Mouse (Mus musculus): ENCODE data around the gene Onecut1.
A peak's percentile ranks its signal among the peaks of the same experiment; 100 is the strongest.

The Onecut1 gene

DNA sequence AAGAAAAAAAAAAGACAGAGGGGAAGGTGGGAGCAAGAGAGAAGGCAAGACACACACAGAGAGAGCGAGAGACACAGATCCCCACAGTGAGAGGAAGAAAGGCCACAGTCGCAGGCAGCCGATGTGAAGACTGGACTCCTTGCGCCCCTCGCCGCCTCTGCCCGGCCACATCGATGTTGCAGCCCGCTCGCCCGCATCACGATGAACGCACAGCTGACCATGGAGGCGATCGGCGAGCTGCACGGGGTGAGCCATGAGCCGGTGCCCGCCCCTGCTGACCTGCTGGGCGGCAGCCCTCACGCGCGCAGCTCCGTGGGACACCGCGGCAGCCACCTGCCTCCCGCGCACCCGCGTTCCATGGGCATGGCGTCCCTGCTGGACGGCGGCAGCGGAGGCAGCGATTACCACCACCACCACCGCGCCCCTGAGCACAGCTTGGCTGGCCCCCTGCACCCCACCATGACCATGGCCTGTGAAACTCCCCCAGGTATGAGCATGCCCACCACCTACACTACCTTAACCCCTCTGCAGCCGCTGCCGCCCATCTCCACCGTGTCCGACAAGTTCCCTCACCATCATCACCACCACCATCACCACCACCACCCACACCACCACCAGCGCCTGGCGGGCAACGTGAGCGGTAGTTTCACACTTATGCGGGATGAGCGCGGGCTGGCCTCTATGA is 517 bp downstream of the Onecut1 start:
- DNase-seq: no peak

DNA sequence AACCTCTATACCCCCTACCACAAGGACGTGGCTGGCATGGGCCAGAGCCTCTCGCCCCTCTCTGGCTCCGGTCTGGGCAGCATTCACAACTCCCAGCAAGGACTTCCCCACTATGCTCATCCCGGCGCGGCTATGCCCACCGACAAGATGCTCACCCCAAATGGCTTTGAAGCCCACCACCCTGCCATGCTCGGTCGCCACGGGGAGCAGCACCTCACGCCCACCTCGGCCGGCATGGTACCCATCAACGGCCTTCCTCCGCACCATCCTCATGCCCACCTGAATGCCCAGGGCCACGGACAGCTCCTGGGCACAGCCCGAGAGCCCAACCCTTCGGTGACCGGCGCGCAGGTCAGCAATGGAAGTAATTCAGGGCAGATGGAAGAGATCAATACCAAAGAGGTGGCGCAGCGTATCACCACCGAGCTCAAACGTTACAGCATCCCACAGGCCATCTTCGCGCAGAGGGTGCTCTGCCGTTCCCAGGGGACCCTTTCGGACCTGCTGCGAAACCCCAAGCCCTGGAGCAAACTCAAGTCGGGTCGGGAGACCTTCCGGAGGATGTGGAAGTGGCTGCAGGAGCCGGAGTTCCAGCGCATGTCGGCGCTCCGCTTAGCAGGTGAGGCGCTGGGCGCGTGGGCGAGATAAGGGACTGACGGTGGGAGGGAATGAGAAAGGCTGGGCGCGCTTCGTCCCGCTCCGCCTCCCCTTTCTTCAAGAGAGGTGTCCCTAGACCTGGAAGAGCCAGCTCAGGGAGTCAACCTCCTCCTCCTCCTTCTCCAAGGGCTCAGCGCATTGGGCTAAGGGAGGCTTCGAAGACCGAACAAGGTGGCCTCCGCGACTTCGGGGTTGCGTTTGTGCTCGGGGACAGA is 1.3 kb downstream of the Onecut1 start:
- DNase-seq: no peak

DNA sequence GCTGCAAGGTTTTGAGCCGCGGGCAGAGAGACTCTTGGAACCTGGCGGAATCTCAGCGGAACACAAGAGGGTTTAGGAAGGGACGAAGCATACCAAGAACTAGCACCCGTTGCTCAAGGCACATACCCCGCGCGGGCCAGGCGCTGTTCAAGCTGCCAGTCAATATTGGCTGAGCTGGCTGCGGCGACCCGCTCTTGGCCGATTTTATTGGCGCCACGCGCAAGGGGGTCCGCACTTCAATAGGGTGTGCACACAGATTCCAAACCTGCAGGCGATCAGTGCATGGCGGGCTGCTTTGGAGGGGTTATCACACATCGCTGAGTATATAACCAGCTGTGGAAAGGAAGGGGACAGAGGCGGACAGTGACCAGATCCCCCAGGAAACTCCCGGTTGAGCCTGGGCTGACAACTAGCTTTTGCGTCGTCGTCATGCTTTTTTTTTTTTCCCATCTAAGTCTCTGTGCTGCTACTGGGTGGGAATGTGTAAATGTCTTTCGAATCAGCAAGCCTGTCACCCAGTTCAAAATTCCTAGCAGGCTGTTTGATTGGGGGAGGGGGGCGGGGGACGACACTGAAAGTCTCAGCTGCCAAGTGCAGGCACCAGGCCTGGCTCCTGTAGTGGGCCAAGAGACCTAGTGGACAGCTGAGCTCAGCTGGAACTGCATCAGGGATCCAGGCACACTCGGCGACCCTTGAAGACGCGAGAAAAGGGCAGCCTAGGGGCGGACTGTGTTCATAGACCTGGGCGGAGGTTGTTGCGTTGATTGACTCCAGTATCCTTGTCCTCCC is 2.1 kb downstream of the Onecut1 start:
- DNase-seq: no peak

DNA sequence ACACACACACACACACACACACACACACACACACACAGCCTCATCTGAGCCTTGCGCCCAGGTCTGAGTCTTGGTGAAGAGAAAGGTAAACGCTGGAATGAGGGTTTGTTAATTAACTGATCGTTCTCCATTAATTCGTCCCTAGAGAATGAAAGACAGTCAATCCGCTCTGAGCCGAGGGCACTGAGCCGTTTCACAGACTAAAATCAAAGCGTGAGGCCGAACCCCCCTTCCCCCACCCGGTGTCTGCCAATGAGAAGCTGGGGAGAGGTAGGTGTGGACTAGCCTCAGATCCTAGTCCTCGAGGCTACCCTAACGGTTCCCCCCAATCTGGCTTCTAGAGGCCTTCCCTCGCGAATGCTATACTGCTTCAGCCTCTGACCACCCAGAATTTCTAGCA is 2.8 kb downstream of the Onecut1 start:
- peak; percentile 35 for DNase-seq

DNA sequence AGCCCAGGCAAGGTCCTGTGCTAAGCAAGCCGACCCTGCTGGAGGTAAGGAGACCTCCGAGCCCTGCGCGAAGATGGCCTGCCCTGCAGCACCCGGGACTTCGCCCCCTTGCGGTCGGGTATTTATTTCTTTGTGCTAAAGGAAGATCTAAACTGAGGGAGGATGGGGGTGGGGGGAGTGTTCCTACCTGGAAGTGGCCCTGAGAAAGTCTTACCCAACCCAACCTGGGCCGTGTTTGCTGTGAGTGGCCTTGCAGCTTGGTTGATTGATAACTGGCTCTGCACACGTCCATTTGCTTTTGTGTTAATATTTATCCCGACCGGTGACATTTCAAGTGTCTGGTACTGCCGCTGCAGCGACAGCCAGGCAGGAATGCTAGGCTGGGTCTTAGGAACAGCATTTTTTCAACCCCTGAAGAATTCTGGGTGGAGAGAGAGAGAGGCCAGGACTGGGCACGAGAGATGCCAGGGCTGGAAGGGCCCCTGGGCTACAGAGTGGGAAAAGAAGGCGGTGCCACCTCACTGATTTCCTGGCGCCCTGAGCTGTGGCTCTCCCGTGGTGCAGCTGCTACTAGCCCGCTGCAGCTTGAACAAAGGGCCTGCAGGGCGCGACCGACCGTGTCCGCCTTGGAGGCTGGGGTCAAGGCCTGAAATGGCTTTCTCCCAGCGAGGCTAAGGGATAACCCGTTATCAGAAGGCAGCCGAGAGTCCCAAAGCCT is 5.0 kb downstream of the Onecut1 start:
- peak; percentile 65 for DNase-seq

DNA sequence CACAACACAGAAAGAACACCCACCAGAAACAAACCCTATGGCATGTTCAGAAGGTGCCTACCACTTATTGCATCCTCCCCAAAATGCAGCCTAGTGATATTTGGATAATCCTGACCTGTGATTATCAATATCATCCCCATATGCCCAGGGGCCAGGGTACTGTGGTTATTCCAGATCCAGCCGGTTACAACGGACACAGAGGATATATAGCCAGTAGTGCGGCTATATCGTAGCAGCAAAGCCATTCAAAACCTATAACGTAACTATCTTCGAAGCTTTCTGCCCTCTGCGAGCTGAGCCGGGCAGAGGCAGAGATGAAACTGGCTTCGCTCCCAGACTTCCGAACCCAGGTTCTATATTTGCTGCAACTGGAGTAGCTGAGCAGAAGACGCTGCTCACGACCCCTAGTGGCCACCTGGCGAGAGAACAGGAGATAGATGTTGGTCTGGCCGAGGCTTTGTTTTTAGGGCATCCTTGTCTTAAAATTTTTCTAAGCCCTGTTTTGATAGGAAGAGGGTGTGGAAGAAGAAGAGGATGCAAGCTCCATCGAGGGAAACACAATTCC is 6.0 kb downstream of the Onecut1 start:
- peak; percentile 52 for DNase-seq

DNA sequence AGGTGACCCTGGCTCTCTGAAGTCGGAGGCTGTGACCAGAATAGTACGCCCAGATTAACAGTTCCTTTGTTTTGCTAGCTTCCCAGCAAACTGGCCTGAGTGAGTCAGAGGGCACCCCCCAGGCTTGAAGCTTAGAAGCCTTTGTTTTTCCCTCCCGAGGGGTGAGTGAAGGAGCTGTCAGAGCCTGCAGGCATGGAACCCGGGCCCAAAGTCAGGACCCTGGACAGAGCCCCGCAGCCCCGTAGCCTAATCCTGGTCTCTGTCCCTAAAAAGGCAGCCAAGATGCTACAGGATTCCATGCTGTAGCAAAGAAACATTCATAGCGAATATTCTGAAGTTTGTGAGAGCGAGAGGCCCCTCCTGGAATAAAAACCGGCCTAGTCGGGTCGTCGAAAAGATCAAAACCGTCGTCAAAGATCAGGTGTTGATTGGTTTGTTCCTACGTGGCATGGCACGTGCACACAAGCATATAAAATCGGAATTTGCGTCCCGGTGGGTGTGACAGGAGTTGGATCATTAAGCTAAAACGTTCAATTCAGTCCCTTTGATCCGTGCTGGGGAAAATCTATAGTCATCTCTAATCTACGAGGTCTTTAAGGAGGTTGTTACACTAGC is 6.7 kb downstream of the Onecut1 start:
- DNase-seq: no peak

DNA sequence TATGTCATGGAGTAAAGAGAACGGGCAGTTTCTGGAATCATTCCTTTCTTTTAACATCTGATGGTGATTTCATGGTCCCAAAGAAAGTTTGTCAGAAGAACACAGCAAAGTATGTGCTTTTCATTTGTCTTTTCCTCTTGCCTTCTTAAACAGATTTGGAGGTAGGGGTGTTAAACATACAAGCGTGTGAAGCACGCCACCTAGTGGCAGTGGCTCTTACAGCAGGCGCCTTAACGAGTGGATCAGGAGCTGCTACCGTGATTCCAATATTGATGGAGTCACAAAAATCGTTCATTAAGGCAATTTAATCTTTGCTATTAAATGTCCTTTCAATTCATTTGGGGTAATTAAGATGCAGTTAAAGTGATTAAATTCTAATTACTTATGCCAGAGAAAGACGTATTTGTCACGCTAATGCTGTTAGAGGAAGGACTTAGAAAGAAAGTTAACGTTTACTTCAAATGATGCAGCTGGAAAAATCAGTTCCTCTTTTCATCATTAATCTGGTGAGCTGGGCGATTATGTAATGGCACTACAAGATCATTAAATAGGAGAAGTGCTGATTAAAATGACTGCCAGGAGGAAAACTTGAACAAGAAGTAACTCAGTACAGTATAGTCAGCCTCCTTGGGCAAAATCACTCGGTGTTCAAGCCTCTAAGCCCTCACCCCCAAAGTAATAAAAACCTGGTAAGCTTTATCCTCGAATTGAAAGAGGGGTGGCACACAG is 9.4 kb downstream of the Onecut1 start:
- peak; percentile 76 for DNase-seq

DNA sequence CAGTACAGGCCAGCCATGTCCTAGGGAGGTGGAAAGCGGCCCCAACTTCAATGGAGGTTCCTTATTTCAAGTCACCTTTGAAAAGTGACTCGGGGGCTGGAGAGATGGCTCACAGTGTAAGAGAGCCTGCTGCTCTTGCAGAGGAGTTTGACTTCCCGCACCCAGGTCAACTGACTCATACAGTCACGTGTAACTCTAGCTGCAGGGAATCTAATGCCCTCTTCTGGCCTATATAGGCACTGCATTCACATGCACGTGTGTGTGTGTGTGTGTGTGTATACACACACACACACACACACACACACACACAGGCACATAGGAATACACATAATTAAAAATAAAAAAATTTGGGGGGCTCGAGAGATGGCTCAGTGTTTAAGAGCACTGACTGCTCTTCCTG is 14.6 kb downstream of the Onecut1 start:
- DNase-seq: no peak

DNA sequence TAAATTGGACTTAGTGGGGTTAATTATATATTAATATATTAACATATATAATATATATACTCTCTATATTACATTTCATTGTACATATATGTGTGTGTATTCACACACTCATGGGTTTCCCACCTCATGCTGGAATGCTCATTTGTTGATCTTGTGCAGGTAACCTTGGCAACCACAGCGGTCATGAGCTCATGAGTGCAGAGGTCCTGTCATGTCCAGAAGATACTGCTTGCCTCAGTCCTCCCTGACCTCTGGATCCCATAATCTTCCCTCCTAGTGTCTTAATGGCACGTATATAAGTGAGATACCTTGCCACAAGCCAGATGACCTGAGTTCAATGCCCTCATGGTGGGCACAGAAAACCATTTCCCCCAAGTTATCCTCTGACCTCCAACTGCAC is 16.0 kb downstream of the Onecut1 start:
- DNase-seq: no peak

DNA sequence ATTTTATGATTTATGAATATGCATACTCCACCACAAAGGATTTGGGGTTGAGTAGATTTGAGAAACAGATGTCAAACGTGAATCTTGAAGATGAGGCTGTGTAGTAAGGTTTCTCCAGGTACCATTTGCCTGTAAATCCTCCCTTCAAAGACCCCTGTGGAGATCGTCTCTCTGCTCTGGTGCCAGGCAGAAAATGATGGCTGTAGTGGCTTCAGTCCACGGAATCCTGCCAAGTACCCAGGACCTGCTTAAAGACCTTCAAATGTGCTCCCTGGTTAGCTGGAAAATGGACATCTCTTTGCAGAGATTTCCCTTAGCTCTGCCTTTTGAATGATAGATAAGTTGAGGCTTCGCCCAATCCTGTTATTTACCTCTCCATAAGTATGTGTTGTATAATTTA is 26.1 kb downstream of the Onecut1 start:
- DNase-seq: no peak

DNA sequence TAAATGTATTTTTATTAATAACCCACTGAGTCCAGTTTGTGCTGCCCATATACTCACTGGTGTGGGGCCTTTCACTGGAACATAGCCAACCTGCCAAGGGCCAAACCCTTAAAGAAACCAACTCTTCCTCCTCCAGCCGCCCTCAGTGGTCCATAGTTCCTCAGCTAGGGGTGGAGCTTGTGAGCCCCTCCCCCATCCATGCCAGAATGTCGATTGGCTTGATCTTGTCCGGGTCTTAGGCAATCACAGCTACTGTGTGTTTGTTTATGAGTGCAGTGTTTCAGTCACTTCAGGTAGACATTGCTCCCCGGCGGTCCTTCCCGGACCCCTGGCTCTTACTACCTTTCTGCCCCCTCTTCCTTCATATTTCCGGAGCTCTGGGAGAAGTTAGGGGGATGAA is 35.0 kb downstream of the Onecut1 start:
- DNase-seq: no peak

DNA sequence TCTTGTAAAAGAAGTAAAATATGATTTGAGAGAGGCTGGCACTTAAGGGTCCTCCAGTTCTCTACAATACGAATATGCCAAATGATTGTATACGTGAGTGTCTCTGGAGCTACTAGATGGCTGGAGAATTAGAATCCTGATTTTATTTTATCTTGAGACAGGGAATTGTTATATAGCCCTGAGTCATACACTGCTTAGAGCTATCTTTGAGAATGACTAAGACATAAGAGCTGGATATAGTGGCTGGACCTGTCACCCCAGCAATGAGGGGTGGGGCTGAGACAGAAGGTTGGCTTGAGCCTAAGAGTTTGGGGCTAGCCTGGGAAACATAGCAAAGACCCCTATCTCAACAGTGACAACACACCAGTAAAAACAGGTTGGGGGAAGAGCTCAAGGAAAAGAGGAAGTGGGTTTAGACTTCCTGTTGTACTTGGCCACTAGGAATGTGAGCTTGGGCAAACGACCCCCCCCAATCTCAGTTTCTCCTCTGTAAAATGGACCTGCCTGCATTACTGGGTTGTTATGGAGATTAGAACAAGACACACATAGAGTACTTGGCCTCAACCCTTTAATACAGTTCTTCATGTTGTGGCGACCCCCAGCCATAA is 35.8 kb downstream of the Onecut1 start:
- no peak for DNase-seq

DNA sequence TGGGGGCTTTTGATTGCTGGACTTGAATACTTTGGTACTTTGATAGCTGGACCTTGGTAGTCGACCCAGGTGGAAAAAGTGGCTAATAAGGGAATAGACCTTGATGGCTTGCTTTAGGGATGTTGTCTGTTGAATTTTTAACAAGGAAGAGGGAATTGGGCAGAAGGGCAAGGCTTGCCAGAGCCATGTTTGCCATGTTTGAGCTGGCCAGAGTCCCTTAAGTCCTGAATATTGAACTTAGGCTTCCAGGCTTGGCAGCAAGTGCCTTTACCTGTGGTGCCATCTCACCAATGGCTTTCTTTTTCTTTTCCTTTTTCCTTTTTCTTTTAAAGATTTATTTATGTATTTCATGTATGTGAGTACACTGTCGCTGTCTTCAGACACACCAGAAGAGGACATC is 38.4 kb downstream of the Onecut1 start:
- DNase-seq: no peak

DNA sequence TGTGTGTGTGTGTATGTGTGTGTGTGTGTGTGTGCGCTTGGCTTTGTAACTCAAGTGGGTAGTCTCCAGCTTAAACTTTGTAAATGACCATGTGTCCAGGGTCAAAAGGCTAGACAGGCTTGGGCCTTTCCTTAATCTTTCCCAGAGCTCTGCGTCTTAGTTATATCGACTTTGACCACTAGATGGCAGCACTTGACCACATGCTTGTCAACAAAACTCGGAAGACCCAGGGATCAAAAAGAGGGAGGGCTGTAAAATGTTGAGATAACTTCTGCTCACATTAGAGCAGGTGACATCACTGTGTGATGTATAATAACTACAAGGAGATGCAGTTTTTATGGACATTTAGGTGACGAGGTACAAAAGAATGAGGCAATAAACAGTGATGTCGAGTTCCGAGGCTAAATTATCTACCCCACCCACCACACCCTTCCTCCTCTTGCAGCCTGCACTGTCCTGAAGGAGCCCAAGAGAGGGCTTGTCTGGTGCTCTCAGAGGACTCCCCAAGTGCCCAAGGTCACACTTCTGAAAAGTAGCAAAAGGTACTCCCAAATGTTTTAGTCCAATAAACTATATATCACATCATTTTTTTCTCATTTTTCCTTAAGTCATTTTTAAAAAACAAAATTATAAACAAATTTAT is 43.3 kb downstream of the Onecut1 start:
- peak; percentile 88 for DNase-seq

DNA sequence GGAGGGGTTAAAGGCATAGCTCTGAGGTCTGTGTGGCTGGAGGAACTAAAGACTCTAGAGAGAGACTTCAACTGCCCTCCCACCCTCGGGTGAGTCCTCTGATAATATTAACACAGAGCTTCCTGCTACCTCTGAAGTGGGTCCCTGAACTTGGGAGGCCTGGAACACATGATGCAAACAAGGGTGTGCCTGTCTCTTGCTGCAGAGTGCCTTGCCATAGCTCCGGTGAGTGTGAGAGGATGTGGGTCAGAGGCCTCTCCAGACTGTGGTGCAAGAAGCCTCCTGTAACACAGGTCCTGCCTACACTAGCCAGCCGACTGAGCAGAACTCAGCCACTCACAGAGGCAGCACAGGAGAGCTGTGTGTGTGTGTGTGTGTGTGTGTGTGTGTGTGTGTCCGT is 45.2 kb downstream of the Onecut1 start:
- no peak for DNase-seq

DNA sequence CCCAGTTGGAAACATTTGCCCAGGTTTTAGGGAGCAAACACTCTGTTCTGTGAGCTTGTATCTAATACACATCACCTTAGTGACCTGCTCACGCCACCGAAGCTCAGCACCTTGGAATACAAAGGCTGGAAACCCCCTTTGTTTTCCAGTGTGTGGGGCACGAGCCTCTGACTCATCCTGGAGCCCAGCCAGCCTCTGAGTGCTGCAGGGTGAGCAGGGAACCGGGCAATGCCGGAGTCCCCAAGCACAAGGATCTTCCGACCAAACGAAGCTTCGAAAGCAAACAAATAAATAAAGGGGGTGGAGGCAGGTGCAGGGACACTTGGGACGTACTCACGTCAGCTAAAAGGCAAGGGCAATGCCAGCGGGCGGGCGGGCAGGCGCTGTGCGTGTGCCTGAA is 47.5 kb downstream of the Onecut1 start:
- DNase-seq: no peak

DNA sequence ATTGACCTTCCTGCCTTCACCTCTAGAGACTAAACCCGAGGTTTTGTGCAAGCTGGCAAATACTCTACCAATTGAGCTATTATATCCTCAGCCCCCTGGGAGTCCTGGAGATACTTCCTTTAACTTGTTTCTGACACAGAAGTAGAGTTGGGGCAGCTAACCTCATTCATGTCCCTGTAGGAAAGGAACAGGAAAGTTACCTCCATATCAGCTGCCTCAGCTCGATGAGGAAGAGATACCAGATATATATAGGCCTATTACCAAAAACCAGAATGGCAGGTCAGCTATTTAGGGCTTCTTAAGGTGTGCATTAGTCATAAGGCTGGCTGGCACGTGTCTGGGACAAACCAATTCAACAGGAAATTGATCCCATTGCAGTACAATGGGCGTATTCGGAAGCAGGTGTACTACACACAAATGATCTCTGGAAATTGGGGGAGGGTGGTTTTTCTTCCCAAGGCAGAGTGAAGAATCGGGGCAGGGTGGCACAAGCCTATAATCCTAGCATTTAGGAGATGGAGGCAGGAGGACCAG is 48.6 kb downstream of the Onecut1 start:
- DNase-seq: no peak

DNA sequence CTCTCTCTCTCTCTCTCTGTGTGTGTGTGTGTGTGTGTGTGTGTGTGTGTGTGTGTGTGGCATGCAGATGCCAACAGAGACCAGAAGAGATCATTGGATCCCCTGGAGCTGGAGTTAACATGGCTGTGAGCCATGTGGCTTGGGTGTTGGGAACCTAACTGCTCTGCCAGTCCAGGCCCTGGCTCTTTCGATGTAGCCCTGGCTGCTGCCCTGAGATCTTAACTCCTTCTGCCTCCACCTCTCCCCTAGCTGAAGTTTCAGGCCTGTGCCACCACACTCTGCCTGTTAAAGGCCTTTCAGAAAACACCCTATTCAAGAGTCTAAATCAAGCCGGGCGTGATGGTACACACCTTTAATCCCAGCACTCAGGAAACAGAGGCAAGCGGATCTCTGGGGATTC is 49.7 kb downstream of the Onecut1 start:
- DNase-seq: no peak

DNA sequence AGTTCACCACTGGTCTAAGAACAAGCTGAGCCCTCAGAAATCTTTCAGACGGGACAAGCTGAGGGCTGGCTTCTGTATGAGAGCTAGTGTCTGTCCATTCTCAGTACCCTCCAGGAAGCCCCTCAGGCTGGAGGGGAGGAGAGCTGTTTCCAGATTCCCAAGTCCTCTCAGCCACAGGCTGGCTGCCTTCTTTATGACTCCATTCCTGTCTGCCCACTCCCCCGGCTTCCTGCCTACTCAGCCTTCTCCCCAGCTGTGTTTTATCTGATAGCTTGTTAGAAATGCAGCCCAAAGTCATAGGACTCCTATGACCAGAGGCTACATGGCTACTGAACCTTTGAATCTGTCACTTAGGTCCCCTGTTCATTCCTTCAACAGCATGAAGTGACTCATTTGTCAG is 50.2 kb downstream of the Onecut1 start:
- no peak for DNase-seq
